In genomic region chrX:142501094-142501493, GRCm38 (mm10) we compare ENCODE assay signal across 20 mouse cellular contexts.
"Had no signal": no experiment of that assay in that cellular context is flagged by ENCODE, and none has a peak within 500 bp of the region (broad histone marks: within the 10 kb centered on the region; RNA-seq: fewer than 3 reads in every experiment).

No protein-coding gene starts in this region.

- H3K9ac ChIP-seq: forebrain, postnatal 0 days; heart, embryonic 13.5 days; heart, embryonic 15.5 days; hindbrain, embryonic 13.5 days; hindbrain, embryonic 15.5 days; limb, embryonic 13.5 days; limb, embryonic 15.5 days; liver, embryonic 12.5 days had no signal

- DNase-seq: forebrain, postnatal 0 days; gastrocnemius, postnatal 14 days; gastrocnemius, postnatal 36 days; heart, adult 11 months; heart, adult 2 months; heart, postnatal 14 days; heart, postnatal 36 days; kidney, adult 11 months; kidney, postnatal 25 days; layer of hippocampus, adult 9-11 months; layer of hippocampus, postnatal 36 days; left cerebral cortex, postnatal 4 days had no signal

- H3K4me3 ChIP-seq: heart, adult 2 months; heart, embryonic 13.5 days; heart, embryonic 15.5 days; hindbrain, embryonic 13.5 days; hindbrain, embryonic 15.5 days; limb, embryonic 13.5 days; limb, embryonic 15.5 days; liver, embryonic 12.5 days had no signal

- H3K27ac ChIP-seq: heart, adult 2 months; heart, embryonic 13.5 days; heart, embryonic 15.5 days; hindbrain, embryonic 13.5 days; hindbrain, embryonic 15.5 days; hindbrain, postnatal 0 days; limb, embryonic 13.5 days; limb, embryonic 15.5 days; liver, embryonic 12.5 days had no signal

- H3K27me3 ChIP-seq: heart, embryonic 13.5 days; heart, embryonic 15.5 days; liver, embryonic 12.5 days had no signal

- H3K4me1 ChIP-seq: heart, embryonic 13.5 days; heart, embryonic 15.5 days; hindbrain, embryonic 13.5 days; hindbrain, embryonic 15.5 days; limb, embryonic 13.5 days; limb, embryonic 15.5 days; liver, embryonic 12.5 days had no signal

- H3K36me3 ChIP-seq: heart, embryonic 13.5 days; heart, embryonic 15.5 days; hindbrain, embryonic 13.5 days; hindbrain, embryonic 15.5 days; limb, embryonic 13.5 days; limb, embryonic 15.5 days; liver, embryonic 12.5 days had no signal
